ENCODE assay signal across 8 mouse cellular contexts in the genomic region with DNA sequence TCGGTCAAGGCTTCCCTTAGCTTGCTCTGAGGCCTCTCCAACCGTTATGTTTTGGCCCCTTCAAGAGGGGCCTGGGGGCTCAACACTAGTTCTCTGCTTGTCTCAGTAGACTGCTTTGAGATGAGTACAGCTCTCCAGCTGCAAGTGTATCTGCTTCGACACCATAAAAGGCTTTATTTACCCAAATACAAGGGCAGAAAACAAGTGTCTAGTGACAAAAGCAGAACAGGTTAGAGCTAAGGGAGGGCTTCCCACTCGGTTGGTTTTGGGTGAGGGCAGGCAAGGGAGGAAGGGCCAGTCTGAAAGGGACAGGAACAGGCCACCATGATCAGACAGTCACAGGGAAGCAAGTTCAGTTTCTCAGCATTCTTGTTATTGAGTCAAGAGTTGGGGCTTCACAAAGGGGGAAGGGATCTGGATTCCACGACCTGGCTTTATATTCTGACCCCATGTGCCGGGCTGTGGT. TPM values are rescaled to one million over a fixed set of nuclear protein-coding genes. Genes with fewer than 3 reads are reported as not detected.
DNase-seq lines count a peak whose midpoint lies in the region; ATAC-seq and TF ChIP-seq lines count a peak whose summit lies in the region.

No protein-coding gene starts in this region.

- peak overlapping the region; percentile 57 to 82 (median 69) for H3K4me3 ChIP-seq in CH12.LX (replicated peaks in 1 of 3; ENCODE audit: low read depth in 2 of 3, low read length in 2 of 3, poor library complexity in 1 of 3)
- peak overlapping the region; percentile 94 for H3K4me3 ChIP-seq in heart, embryonic 12.5 days
- H3K4me3 ChIP-seq in limb, embryonic 13.5 days, result peak overlapping the region; percentile 80

- dilution Hi-C loops in CH12.LX (cut with MboI; ENCODE audit: extremely low pct_ligation_motif_present, extremely low pct_unique_long_range_greater_than_20kb, low sequenced_read_pairs), result no loop called here

- TF ChIP-seq CTCF in CH12.LX (conservative IDR thresholded peaks at IDR 0.05 in 1 of 2, IDR thresholded peaks at IDR 0.05 in 1 of 2; ENCODE audit: low read depth in 2 of 2, low read length in 2 of 2), result no peak

- H3K9ac ChIP-seq in CH12.LX (ENCODE audit: insufficient read depth, low read depth), result peak overlapping the region; percentile 93
- H3K9ac ChIP-seq in heart, embryonic 12.5 days, result peak overlapping the region; percentile 99
- peak overlapping the region; percentile 99 for H3K9ac ChIP-seq in limb, embryonic 13.5 days

- H3K36me3 ChIP-seq in CH12.LX (replicated peaks in 1 of 2; ENCODE audit: control insufficient read depth in 1 of 2, insufficient read depth in 1 of 2, low read length in 1 of 2), result peaks cover 15 to 25% of the 10 kb centered on the region in 2 experiments
- H3K36me3 ChIP-seq in heart, embryonic 12.5 days, result peaks cover 33% of the 10 kb centered on the region
- H3K36me3 ChIP-seq in limb, embryonic 13.5 days, result peaks cover 41% of the 10 kb centered on the region

- peak; percentile 50 to 60 for DNase-seq in cerebellum, postnatal 25 days
- no peak for DNase-seq in cerebellum, postnatal 10 days
- DNase-seq in CH12.LX (ENCODE audit: extremely low read depth), result no peak
- no peak for DNase-seq in thymus, postnatal 10 days (ENCODE audit: low spot score in 2 of 2)

- H3K4me2 ChIP-seq in CH12.LX (ENCODE audit: insufficient read depth, low read depth, poor library complexity, severe bottlenecking), result peak overlapping the region; percentile 84
- H3K4me2 ChIP-seq in heart, embryonic 12.5 days, result peak overlapping the region; percentile 84
- H3K4me2 ChIP-seq in limb, embryonic 13.5 days (replicated peaks), result peak overlapping the region; percentile 84

- H3K9me3 ChIP-seq in CH12.LX (replicated peaks; ENCODE audit: low read length), result no peaks in the 10 kb centered on the region
- no peaks in the 10 kb centered on the region for H3K9me3 ChIP-seq in heart, embryonic 12.5 days (replicated peaks)
- no peaks in the 10 kb centered on the region for H3K9me3 ChIP-seq in limb, embryonic 13.5 days

- no peak for TF ChIP-seq RAD21 in CH12.LX (IDR thresholded peaks at IDR 0.05; ENCODE audit: low read depth, low read length)

- ATAC-seq in heart, embryonic 12.5 days (ENCODE audit: insufficient number of reproducible peaks, low FRiP score), result no peak
- ATAC-seq in limb, embryonic 13.5 days (ENCODE audit: low FRiP score, low read depth), result no peak
- peak; percentile 63 for ATAC-seq in monocyte, adult 5-6 weeks (replicated peaks; ENCODE audit: insufficient number of reproducible peaks, low FRiP score, low TSS enrichment, poor library complexity, severe bottlenecking)
- ATAC-seq in erythroblast, adult 5-6 weeks (replicated peaks; ENCODE audit: low FRiP score, poor library complexity, severe bottlenecking), result no peak

- peaks cover 31 to 70% of the 10 kb centered on the region in 2 experiments for H3K4me1 ChIP-seq in CH12.LX (ENCODE audit: control insufficient read depth in 1 of 2, insufficient read depth in 2 of 2)
- peaks cover 61% of the 10 kb centered on the region for H3K4me1 ChIP-seq in heart, embryonic 12.5 days (replicated peaks)
- peaks cover 41% of the 10 kb centered on the region for H3K4me1 ChIP-seq in limb, embryonic 13.5 days

- peaks cover 7% of the 10 kb centered on the region; the same call in 1 of the 2 replicates for H3K79me2 ChIP-seq in CH12.LX (replicated peaks; ENCODE audit: control insufficient read depth, extremely low read depth, insufficient read depth, poor library complexity, severe bottlenecking)

- no peak for TF ChIP-seq EP300 in CH12.LX (IDR thresholded peaks at IDR 0.05; ENCODE audit: low read length)

- peak overlapping the region; percentile 28; the same call in 1 of the 2 replicates for H3K27ac ChIP-seq in CH12.LX (ENCODE audit: insufficient read depth, low read depth)
- H3K27ac ChIP-seq in heart, embryonic 12.5 days (ENCODE audit: poor library complexity, severe bottlenecking), result peak overlapping the region; percentile 100
- H3K27ac ChIP-seq in limb, embryonic 13.5 days, result peak overlapping the region; percentile 99

- 8% methylated on average over 6 of the region's 6 CpGs for WGBS in heart, embryonic 12.5 days
- WGBS in limb, embryonic 13.5 days, result 10% methylated on average over 6 of the region's 6 CpGs

- no peak for TF ChIP-seq POLR2A in CH12.LX (IDR thresholded peaks at IDR 0.05; ENCODE audit: low read depth, low read length)

- H3K27me3 ChIP-seq in CH12.LX (replicated peaks), result peaks cover 4% of the 10 kb centered on the region
- H3K27me3 ChIP-seq in heart, embryonic 12.5 days (replicated peaks), result no peaks in the 10 kb centered on the region
- H3K27me3 ChIP-seq in limb, embryonic 13.5 days, result no peaks in the 10 kb centered on the region

- in situ Hi-C loops in CH12.LX (cut with MboI; ENCODE audit: low pct_ligation_motif_present, low pct_unique_long_range_greater_than_20kb, low sequenced_read_pairs), result loop anchor here (5.0 kb wide), 1 partner anchor 48 kb away; no protein-coding TSS in a partner anchor

TF ChIP-seq in CH12.LX, 34 proteins besides CTCF, POLR2A, EP300 and RAD21:
- no peak for TF ChIP-seq TCF12 (IDR thresholded peaks at IDR 0.05; ENCODE audit: low read depth, low read length)
- TF ChIP-seq ZNF384 (IDR thresholded peaks at IDR 0.05; ENCODE audit: low read depth, low read length), result no peak
- no peak for TF ChIP-seq JUN (IDR thresholded peaks at IDR 0.05; ENCODE audit: insufficient read depth, low read depth, low read length)
- TF ChIP-seq UBTF (IDR thresholded peaks at IDR 0.05; ENCODE audit: low read depth, low read length), result no peak
- no peak for TF ChIP-seq CHD2 (IDR thresholded peaks at IDR 0.05; ENCODE audit: low read length)
- TF ChIP-seq MEF2A (IDR thresholded peaks at IDR 0.05; ENCODE audit: borderline replicate concordance, low read depth, low read length), result no peak
- TF ChIP-seq JUND (conservative IDR thresholded peaks at IDR 0.05; ENCODE audit: low read depth, low read length), result no peak
- no peak for TF ChIP-seq POLR2AphosphoS2 (IDR thresholded peaks at IDR 0.05; ENCODE audit: low read depth, low read length)
- TF ChIP-seq IRF4 (IDR thresholded peaks at IDR 0.05; ENCODE audit: low read depth, low read length), result no peak
- no peak for TF ChIP-seq MAFK (IDR thresholded peaks at IDR 0.05; ENCODE audit: insufficient replicate concordance, low read length)
- TF ChIP-seq USF2 (conservative IDR thresholded peaks at IDR 0.05; ENCODE audit: low read depth, low read length), result no peak
- TF ChIP-seq ETS1 (conservative IDR thresholded peaks at IDR 0.05; ENCODE audit: low read depth, low read length), result no peak
- no peak for TF ChIP-seq RCOR1 (conservative IDR thresholded peaks at IDR 0.05; ENCODE audit: low read depth, low read length)

RNA-seq across cellular contexts. Expression of a gene that starts 1.4 kb away (rescaled TPM):
- total RNA-seq in CH12.LX (2012; rRNA removed) (23.0 and 24.6 TPM in 2 replicates), CH12.LX (2014; rRNA removed) (22.2 and 22.3 TPM in 2 replicates)
- 18.6 and 23.4 TPM in 2 replicates for polyA plus RNA-seq in CH12.LX (2012; ENCODE audit: insufficient read length, low read depth)
- 76.1 and 80.8 TPM in 2 replicates for polyA plus RNA-seq in heart, embryonic 12.5 days (2016; fragmentation: Nextera tagmentation; extraction: Ambion mirVana)
- 58.3 and 60.0 TPM in 2 replicates for polyA plus RNA-seq in limb, embryonic 13.5 days (2015; fragmentation: Nextera tagmentation; extraction: Ambion mirVana)
- total RNA-seq in monocyte, adult 5-6 weeks (2017), result 73.1 to 144 TPM (median 131 TPM) in 3 replicates
- 6.7 and 10.8 TPM in 2 replicates for total RNA-seq in erythroblast, adult 5-6 weeks (2015; ENCODE audit: low replicate concordance)
- total RNA-seq in erythroblast, adult 5-6 weeks (2017; ENCODE audit: low replicate concordance), result 8.2 and 10.1 TPM in 2 replicates

Comparison
In these comparisons a context has a peak if more than half of its experiments do, and no peak if none do; other contexts are left out.
1. DNase-seq: peak in cerebellum, postnatal 25 days (2 of 2); none in cerebellum, postnatal 10 days (0 of 2), CH12.LX (single experiment) and thymus, postnatal 10 days (0 of 2).
2. H3K27ac ChIP-seq: peak in every context shown above with its lines; median percentile 100 in heart, embryonic 12.5 days; 99 in limb, embryonic 13.5 days; 28 in CH12.LX.
3. Peak in every context shown above with its lines, with median percentiles within 50 percentile points of each other: H3K4me2 ChIP-seq, H3K4me3 ChIP-seq and H3K9ac ChIP-seq.